Mouse (Mus musculus): ENCODE results near the gene Ifnab.

The Ifnab gene

GRCm38 (mm10) chr4:88691259-88691658 lies at the start of gene Ifnab:
Ifnab (minus strand) TSS chr4:88691359.
- DNase-seq, result no peak

DNA sequence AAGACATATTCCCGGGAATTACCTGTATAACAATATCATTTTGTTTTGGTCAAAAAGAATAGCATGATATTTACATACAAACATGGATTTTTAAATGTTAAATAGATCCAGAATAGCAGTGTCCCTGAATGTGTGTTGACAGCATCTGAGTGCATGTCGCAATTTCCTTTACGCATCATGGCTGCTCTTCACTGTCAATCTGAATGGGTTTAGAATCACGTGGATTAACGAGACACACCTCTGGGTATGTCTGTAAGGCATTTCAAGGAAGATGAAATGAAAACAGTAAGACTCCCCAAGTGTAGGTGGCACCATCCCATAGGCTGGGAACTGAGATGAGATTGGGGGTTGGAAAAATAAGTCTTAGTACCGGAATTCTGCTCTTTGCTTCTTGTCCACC lies 47.9 kb upstream of the Ifnab start:
- no peak for DNase-seq

GRCm38 (mm10) chr4:88738480-88738879 lies 47.3 kb upstream of the Ifnab start:
- DNase-seq, result peak; percentile 64 to 77

- DNase-seq, result peak in 1 of 2 experiments; percentile 22
Observed at GRCm38 (mm10) chr4:88727324-88727723, 36.2 kb upstream of the Ifnab start.

GRCm38 (mm10) chr4:88726727-88727126 lies 35.6 kb upstream of the Ifnab start:
- no peak for DNase-seq

DNA sequence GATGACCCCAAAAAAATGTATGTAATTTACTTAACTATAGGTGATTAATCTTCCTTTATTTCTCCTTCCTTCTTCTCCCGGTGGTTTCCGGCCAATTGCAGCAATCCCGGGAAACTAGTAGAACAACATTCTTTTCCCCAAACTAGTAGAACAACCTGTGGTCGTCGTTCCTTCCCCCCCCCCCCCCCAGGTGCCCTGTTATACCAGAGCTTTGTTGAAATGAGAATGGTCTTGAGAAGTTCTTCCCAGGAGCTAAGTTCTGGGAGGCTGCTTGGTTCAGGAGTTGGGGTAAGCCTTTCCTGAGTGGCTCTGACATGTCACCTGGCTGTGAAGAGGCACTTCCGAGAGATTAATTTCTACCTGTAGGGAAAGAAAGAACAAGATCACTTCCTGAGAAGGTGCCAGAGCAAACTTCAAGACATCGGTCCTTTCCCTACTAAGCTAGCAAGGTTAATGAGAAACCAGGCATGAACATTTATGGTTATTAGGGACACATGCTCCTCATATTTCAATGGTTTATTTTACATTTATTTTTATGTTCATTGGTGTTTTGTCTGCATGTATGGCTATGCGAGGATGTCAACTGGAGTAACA lies 32.4 kb upstream of the Ifnab start:
- DNase-seq, result no peak

GRCm38 (mm10) chr4:88721791-88722721 lies 30.9 kb upstream of the Ifnab start, which contains the start of the genes Gm26566 and Klhl9:
Gm26566 (plus strand) TSS chr4:88721805.
Klhl9 (minus strand) TSS chr4:88722465.
- peak; percentile 95 to 97 for DNase-seq

GRCm38 (mm10) chr4:88718715-88719114 lies 27.6 kb upstream of the Ifnab start:
- DNase-seq, result no peak

- peak; percentile 32 to 46 for DNase-seq
Observed at GRCm38 (mm10) chr4:88715059-88715458, 23.9 kb upstream of the Ifnab start.

GRCm38 (mm10) chr4:88714281-88714680 lies 23.1 kb upstream of the Ifnab start:
- no peak for DNase-seq

GRCm38 (mm10) chr4:88707128-88707826 lies 16.1 kb upstream of the Ifnab start:
- DNase-seq, result no peak

DNA sequence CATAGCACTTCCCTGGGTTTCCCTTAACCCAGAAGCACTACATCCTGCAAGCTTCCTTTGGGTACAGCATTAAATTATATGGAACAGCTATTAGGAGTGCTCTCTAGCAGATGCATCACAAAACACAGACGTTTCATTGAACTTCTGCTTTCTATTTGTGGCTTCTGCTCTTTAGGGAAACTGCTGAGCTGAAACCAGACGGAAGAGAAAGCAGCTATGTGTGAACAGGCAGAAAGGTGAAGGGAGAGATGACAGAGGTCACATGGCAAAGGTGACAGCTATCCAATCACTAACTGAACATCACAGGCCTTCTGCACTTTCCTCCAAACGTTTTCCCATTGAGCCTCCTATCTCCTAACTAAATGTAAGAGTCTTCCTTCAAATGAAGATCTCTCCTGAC lies 14.8 kb upstream of the Ifnab start:
- DNase-seq, result no peak

GRCm38 (mm10) chr4:88699301-88699700 lies 8.1 kb upstream of the Ifnab start:
- no peak for DNase-seq

- no peak for DNase-seq
Observed at GRCm38 (mm10) chr4:88698781-88699180, 7.6 kb upstream of the Ifnab start.

DNA sequence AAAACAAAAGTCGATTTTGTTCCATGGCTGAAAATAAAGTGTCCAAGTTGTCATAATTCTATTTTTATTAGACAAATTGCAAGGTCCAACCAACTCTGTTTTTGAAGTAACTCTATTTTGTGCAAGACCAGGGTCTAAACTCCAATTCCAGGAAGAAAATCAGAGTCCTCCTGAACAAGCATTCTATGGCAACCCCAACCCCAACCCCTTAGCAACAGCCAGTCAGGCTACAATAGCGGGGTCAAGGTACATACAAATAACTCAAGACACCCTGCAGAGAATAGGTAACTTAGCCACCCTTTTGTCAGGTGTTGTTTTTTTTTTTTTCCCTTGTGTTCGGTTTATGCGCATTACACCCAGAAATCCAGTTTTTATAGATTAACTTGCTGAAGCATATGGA lies 6.6 kb upstream of the Ifnab start:
- DNase-seq, result no peak

GRCm38 (mm10) chr4:88697108-88697507 lies 5.9 kb upstream of the Ifnab start:
- DNase-seq, result no peak

DNA sequence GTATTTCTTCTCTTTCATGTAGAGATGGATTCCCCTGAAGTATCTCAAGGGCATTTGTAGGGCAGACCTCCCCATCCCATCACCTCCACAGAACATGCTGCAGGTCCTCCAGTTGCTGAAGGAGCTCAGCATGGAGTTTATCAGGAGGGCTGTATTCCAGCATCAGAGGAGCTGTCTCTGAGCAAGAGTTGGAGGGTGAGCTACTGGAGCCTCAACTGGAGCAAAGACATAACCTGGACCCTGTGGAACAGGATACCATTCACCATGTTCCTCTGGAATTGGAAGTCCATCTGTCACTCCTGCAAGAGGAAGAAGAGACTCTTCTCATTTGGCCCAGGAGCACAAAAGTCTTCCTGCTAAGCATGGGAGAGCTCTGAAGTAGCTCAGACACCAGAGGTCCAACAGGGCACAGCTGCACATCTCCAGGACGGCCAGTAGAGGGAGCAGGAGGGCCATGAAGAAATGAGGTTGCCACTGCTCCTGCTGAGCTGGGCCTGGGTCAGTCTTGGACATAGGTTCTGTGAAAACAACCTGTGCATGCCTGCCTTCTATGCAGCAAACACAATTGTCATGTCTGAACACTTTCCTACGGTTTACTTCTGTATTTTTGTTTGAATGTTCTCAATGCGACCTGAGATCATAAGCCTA lies 5.2 kb upstream of the Ifnab start:
- DNase-seq, result peak; percentile 89

- no peak for DNase-seq
Observed at GRCm38 (mm10) chr4:88693392-88693791, 2.2 kb upstream of the Ifnab start.

DNA sequence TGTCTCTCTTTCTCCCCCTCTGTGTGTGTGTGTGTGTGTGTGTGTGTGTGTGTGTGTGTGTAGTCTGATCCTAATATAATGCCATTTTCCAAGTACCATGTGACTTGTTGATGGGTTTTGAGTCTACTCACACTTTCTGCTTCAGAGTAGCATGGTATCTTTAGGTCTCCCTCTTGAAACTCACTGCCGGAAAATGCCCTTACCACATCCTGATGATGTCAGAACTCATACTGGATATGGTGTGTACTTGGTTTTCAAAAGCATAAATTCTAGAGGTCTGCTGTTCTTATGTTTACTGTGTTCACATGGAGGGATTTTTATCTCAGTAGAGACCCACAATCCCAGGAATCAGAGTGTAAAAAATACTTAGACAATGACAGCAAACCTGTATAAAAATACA lies 1.4 kb upstream of the Ifnab start:
- no peak for DNase-seq

DNA sequence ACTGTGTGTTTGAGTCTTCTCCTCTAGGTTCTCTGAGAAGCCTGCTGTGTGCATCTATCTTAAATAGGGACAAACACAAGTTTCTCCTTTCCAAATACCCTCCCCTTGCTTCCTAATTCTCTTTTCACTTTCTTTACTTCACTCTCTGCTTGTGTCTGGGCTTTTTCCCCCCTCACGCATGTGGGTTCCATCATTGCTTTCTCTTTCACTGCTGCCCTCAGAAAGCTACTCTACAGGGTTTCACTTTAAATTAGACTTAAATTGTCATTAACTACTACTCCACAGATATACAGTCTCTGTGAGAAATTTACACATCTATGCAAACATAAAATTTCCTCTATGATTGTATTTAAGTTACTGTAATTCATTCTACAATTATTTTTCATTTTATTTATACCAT lies 7.3 kb downstream of the Ifnab start, which contains the start of gene Ifna2:
TSS of gene Ifna2 (minus strand) at position 101 of the 400 bp plus-strand sequence.
- no peak for DNase-seq

- DNase-seq, result no peak
Observed at GRCm38 (mm10) chr4:88681353-88681752, 9.8 kb downstream of the Ifnab start.

- DNase-seq, result peak; percentile 16 to 34
Observed at GRCm38 (mm10) chr4:88680362-88680761, 10.8 kb downstream of the Ifnab start.

- no peak for DNase-seq
Observed at GRCm38 (mm10) chr4:88676824-88677223, 14.3 kb downstream of the Ifnab start, which contains the start of gene Ifna16. Ifna16 (minus strand) TSS chr4:88676924.

Measured in cerebellum, postnatal 14 days (tissue).